Mouse (Mus musculus): ENCODE results near the gene Itga5. TPM values are rescaled to one million over a fixed set of nuclear protein-coding genes. Genes with fewer than 3 reads are reported as not detected.

The Itga5 gene
- polyA plus RNA-seq, 1 experiment from 2014 or later, result 42.7 TPM

DNA sequence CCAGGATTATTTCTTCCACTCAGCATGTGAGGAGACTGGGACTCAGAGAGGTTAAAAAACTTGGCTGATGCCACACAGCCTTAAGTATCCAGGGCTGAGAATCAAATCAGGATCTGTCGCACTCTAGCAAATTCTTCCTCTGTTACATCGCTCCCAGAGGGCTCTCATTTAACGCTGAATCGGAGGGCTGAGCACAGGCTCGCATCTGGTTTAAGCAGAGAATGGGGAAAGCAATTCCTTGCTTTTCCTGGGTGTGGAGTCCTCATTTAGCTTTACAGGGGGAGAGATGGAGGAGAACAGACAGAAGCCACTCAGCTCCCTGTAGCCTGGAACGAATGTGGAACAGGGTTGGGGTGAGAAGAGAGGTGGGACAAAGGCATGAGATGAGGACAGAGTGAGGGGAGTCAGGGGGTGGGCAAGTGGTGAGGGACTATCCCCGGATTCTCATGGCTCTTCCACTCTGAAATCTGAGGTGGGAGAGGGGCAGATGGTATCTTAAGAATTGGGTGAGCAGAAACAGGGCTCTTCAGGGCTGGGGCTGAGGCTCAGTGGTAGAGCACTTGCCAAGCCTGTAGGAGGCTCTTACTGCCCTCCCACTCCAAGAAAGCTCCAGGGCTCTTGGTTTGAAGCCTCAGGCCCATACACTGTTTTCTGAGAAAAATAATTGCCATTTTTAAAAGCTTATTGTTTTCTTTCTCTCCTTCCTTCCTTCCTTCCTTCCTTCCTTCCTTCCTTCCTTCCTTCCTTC lies 30.9 kb downstream of the Itga5 start:
- Histone ChIP-seq H3K9ac (no peak overlapping the region), H3K36me3 (no peaks in the 10 kb centered on the region), H3K4me1 (peaks cover 19% of the 10 kb centered on the region), H3K27ac (no peak overlapping the region), H3K27me3 (peaks cover 43% of the 10 kb centered on the region), H3K4me2 (no peak overlapping the region), H3K9me3 (no peaks in the 10 kb centered on the region), H3K4me3 (no peak overlapping the region)
- ATAC-seq (ENCODE audit: borderline replicate concordance, extremely low read depth, low FRiP score, low TSS enrichment), result no peak
- WGBS, result 23% methylated on average over 7 of the region's 7 CpGs

DNA sequence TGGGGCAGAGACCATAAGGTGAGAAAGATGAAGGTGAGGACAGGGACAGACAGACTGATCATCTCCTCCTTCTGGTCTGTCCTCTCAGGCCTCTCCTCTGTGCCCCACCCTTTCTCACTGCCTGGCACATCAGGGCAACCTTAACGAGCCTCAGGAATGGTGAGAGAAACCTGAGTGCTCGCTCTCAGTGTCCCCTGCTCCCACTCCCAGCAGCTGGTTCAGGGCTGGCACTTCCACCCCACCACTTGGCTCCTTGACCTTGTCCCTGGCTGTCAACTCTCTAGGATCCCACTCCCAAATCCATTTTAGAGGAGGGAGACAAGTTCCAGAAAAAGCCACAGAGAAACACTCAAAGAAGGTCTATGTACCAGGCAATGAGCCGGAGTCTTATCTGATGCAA lies 31.5 kb downstream of the Itga5 start:
- no peak for ATAC-seq (ENCODE audit: borderline replicate concordance, extremely low read depth, low FRiP score, low TSS enrichment)
- 55% methylated on average over 3 of the region's 3 CpGs for WGBS

GRCm38 (mm10) chr15:103334194-103334593 lies 32.4 kb downstream of the Itga5 start:
- Histone ChIP-seq H3K27me3 (peaks cover 28% of the 10 kb centered on the region), H3K4me2 (no peak overlapping the region), H3K4me3 (no peak overlapping the region), H3K36me3 (no peaks in the 10 kb centered on the region), H3K9me3 (no peaks in the 10 kb centered on the region), H3K9ac (no peak overlapping the region), H3K4me1 (0 out of 2 replicates have a peak, but pooled peaks cover 6% of the 10 kb centered on the region), H3K27ac (no peak overlapping the region)
- ATAC-seq (ENCODE audit: borderline replicate concordance, extremely low read depth, low FRiP score, low TSS enrichment), result 0 out of 2 replicates have a peak, but pooled peaks have one; percentile 12
- 20% methylated on average over 2 of the region's 2 CpGs for whole genome bisulfite sequencing

More for the DNA sequence above, 31.5 kb downstream of the Itga5 start:
- Histone ChIP-seq H3K27ac (no peak overlapping the region), H3K9ac (no peak overlapping the region), H3K27me3 (peaks cover 36% of the 10 kb centered on the region), H3K9me3 (no peaks in the 10 kb centered on the region), H3K4me2 (no peak overlapping the region), H3K4me3 (no peak overlapping the region), H3K4me1 (peaks cover 14% of the 10 kb centered on the region), H3K36me3 (no peaks in the 10 kb centered on the region)

DNA sequence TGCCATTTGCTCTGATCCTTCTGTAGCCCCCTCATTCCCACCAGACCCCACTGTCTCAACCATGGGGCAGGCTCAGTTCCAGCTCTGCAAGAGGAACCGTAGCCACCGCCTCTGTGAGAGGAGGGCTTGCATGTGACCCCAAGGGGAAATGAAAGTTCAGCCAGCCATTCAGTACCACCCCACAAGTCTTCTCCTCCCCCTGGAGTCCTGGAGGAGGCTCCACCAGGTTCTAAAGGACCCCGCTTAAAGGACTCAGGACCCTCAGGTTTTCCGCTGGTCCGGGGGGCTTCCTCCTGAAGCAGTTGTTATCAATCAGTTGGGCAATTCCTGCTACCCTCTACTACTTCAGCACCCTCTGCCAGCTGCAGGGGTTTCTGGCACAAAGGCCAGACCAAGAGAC lies 32.8 kb downstream of the Itga5 start:
- Histone ChIP-seq H3K9me3 (no peaks in the 10 kb centered on the region), H3K36me3 (no peaks in the 10 kb centered on the region), H3K9ac (no peak overlapping the region), H3K4me2 (no peak overlapping the region), H3K4me1 (0 out of 2 replicates have a peak, but pooled peaks cover 6% of the 10 kb centered on the region), H3K4me3 (no peak overlapping the region), H3K27ac (no peak overlapping the region), H3K27me3 (peaks cover 23% of the 10 kb centered on the region)
- no peak; the same call in 1 of the 2 replicates for ATAC-seq (ENCODE audit: borderline replicate concordance, extremely low read depth, low FRiP score, low TSS enrichment)
- 64% methylated on average over 5 of the region's 5 CpGs for WGBS

DNA sequence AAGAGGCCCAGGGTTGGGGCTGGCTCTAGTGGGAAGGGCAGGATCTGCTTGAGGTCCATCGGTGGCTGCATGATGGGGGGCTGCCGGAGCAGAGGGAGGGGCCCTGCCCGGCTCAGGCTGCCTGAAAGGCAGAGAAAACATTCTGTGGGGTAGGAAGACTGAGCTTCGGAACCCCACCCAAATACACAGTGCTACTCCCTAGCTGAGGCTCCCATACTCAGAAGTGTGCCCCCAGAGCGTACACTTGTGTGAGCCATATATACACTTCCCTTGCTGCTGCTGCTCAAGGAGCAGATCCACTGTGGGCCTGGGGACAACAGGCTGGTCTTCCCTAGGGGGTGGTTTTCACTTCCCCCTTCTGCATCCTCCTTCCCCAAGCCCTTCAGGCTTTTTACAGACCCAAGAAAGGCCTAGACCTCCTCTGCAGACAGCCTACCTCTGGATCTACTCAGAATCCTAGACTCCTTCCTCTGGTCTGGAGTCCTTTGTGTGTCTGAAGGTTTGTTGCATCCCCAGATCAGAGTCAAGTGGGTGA lies 33.4 kb downstream of the Itga5 start:
- no peak overlapping the region for H3K4me3 ChIP-seq
- WGBS, result 58% methylated on average over 5 of the region's 5 CpGs
- no peak overlapping the region for H3K4me2 ChIP-seq
- H3K4me1 ChIP-seq, result 0 out of 2 replicates have a peak, but pooled peaks cover 6% of the 10 kb centered on the region
- 0 out of 2 replicates have a peak, but pooled peaks have one; percentile 29 for ATAC-seq (ENCODE audit: borderline replicate concordance, extremely low read depth, low FRiP score, low TSS enrichment)
- no peaks in the 10 kb centered on the region for H3K36me3 ChIP-seq
- H3K27me3 ChIP-seq, result peaks cover 17% of the 10 kb centered on the region
- H3K9me3 ChIP-seq, result no peaks in the 10 kb centered on the region
- H3K9ac ChIP-seq, result no peak overlapping the region
- no peak overlapping the region for H3K27ac ChIP-seq

- Histone ChIP-seq H3K4me2 (peak overlapping the region; percentile 94), H3K27ac (peak overlapping the region; percentile 51), H3K4me1 (peaks cover 22% of the 10 kb centered on the region), H3K9me3 (no peaks in the 10 kb centered on the region), H3K27me3 (no peaks in the 10 kb centered on the region), H3K4me3 (peak overlapping the region; percentile 78), H3K36me3 (no peaks in the 10 kb centered on the region), H3K9ac (peak overlapping the region; percentile 75)
- peak; percentile 96 for ATAC-seq (ENCODE audit: borderline replicate concordance, extremely low read depth, low FRiP score, low TSS enrichment)
- WGBS, result under 1% methylated on average over 33 of the region's 40 CpGs
These were observed 42.9 kb downstream of the Itga5 start for GRCm38 (mm10) chr15:103323455-103324247.

DNA sequence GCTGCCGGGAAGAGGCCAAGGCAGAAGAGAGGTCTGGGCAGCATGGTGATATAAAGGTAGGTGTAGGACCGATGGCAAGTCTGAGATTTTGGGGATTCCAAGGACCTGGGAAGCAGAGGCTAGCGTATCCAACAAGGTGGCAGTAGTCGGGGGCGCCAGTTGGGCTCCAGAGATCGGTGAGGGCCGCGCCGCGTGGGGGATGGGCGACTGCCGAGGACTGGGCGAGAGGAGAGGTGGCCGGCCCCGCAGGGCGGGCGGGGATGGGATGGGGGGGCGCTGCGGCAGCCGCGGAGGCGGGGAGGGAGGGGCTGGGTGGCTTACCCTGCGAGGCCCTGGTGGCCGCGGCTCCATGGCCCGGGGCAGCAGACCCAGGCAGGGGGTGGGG lies 43.5 kb downstream of the Itga5 start:
- peak; percentile 70 for ATAC-seq (ENCODE audit: borderline replicate concordance, extremely low read depth, low FRiP score, low TSS enrichment)
- Histone ChIP-seq H3K27me3 (no peaks in the 10 kb centered on the region), H3K4me3 (peak overlapping the region; percentile 78), H3K4me2 (peak overlapping the region; percentile 94), H3K27ac (peak overlapping the region; percentile 51; the same call in 1 of the 2 replicates), H3K9me3 (no peaks in the 10 kb centered on the region), H3K4me1 (peaks cover 22% of the 10 kb centered on the region), H3K9ac (peak overlapping the region; percentile 75), H3K36me3 (peaks cover under 1% of the 10 kb centered on the region; the same call in 1 of the 2 replicates)
- WGBS, result 2% methylated on average over 20 of the region's 26 CpGs

DNA sequence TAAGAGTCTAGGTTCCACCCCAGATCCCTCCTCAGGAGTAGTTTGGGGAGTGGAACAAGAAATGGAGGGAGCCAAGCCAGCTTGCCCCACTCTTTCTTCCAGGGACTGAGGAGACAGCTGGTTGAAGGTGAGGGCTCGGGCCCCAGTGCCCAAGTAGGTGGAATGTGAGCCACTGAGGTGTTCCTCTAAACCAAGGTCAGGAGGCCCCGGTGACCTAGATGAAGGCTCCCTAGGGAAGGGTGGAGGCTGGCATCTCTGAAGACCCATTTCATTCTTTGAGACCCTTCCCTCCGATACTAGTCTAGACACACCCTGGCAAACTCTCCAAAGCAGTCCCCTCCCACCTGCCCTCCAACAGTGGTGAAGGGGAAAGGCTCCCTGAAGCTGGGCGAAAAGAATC lies 44.2 kb downstream of the Itga5 start:
- ATAC-seq (ENCODE audit: borderline replicate concordance, extremely low read depth, low FRiP score, low TSS enrichment), result no peak
- Histone ChIP-seq H3K36me3 (peaks cover 4% of the 10 kb centered on the region; the same call in 1 of the 2 replicates), H3K4me1 (peaks cover 22% of the 10 kb centered on the region)

GRCm38 (mm10) chr15:103321076-103321475 lies 45.5 kb downstream of the Itga5 start:
- WGBS, result 57% methylated on average over 1 of the region's 1 CpGs
- Histone ChIP-seq H3K4me1 (peaks cover 25% of the 10 kb centered on the region), H3K9ac (no peak overlapping the region), H3K27ac (no peak overlapping the region), H3K9me3 (no peaks in the 10 kb centered on the region), H3K4me3 (no peak overlapping the region), H3K4me2 (no peak overlapping the region), H3K27me3 (no peaks in the 10 kb centered on the region), H3K36me3 (peaks cover 4% of the 10 kb centered on the region; the same call in 1 of the 2 replicates)
- ATAC-seq (ENCODE audit: borderline replicate concordance, extremely low read depth, low FRiP score, low TSS enrichment), result no peak

More for the DNA sequence above, 44.2 kb downstream of the Itga5 start:
- Histone ChIP-seq H3K9ac (peak overlapping the region; percentile 75; the same call in 1 of the 2 replicates), H3K4me2 (peak overlapping the region; percentile 94), H3K27ac (no peak overlapping the region), H3K9me3 (no peaks in the 10 kb centered on the region), H3K27me3 (no peaks in the 10 kb centered on the region), H3K4me3 (peak overlapping the region; percentile 78)
- 50% methylated on average over 4 of the region's 4 CpGs for WGBS

DNA sequence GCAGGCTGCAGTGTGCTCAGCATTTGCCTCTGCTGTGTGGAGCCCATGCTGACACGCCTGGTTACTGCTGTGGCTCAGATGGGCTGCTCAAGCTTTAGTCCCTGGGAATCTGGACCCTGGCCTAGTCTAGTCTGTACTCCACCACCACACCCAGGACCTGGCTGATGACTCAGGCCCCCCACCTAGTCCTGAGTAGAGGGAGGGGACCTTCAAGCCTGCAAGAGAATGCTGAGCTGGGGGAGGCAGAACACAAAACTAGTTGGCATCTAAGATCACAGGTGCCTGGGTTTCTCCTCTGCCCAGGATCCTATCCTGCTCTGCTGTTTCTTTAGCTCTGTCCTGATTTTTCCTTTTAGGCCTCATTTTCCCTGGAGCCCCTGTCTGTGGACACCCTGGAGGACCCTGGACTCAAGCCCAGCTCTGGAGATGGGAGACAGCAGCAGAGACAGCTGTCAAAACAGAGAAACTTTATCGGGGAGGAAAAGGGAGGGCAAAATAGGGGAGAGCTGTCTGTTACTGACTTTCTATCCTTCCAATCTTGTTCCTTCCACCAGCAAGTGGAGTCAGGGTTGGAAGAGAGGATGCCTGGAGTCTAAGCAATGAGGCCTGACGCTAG lies 48.3 kb downstream of the Itga5 start:
- Histone ChIP-seq H3K27ac (no peak overlapping the region), H3K4me2 (no peak overlapping the region), H3K4me3 (no peak overlapping the region), H3K27me3 (no peaks in the 10 kb centered on the region), H3K9ac (no peak overlapping the region), H3K9me3 (no peaks in the 10 kb centered on the region), H3K36me3 (peaks cover 8% of the 10 kb centered on the region; the same call in 1 of the 2 replicates), H3K4me1 (peaks cover 44% of the 10 kb centered on the region)
- 64% methylated on average over 3 of the region's 3 CpGs for WGBS
- ATAC-seq (ENCODE audit: borderline replicate concordance, extremely low read depth, low FRiP score, low TSS enrichment), result no peak

- Histone ChIP-seq H3K4me1 (peaks cover 43% of the 10 kb centered on the region), H3K27ac (no peak overlapping the region)
These were observed 48.8 kb downstream of the Itga5 start for GRCm38 (mm10) chr15:103317731-103318130.

More at GRCm38 (mm10) chr15:103317731-103318130, 48.8 kb downstream of the Itga5 start:
- Histone ChIP-seq H3K9ac (no peak overlapping the region), H3K4me3 (no peak overlapping the region), H3K4me2 (no peak overlapping the region), H3K27me3 (no peaks in the 10 kb centered on the region), H3K9me3 (no peaks in the 10 kb centered on the region), H3K36me3 (peaks cover 8% of the 10 kb centered on the region; the same call in 1 of the 2 replicates)
- 87% methylated on average over 8 of the region's 8 CpGs for WGBS
- no peak for ATAC-seq (ENCODE audit: borderline replicate concordance, extremely low read depth, low FRiP score, low TSS enrichment)
